Comparison of ENCODE assay signal across 8 mouse cellular contexts in the genomic region with DNA sequence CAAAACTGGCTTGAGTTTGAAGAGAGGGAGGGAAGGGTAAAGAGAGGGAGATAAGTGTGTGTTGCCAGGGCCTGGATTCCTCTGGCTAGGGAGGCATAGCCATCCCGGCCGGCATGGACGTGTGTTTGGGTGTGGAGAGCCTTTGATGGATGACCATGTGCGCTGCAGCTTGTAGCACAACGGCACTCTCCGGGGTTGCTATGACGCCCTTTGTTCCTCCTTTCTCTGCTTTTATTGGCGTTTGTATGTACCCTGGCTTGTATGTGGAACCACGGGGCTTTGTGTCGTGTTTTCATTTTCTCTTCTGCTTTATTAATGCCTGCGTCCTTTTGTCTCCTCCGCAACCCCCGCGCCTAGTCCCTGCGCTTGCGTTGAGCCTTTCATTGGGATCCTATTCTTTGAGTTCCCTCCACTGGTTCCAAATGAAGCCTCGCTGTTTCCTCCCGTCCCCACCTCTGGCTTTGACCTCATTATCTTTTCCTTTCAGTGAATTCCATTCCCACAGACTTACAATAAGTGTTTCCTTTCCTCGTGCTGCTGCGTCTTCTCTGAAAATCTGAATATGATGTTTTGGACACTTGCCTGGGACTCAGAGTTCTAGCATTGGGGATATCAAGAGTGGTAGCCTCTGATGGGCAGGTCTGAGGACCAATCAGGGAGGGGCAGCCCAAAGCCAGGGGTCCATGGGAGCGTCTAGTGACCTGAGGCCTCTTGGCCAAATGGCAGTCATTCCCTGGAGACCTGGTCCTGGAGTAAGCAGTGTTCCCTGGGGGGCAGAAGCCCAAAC.
DNase-seq lines count a peak whose midpoint lies in the region.

No protein-coding gene starts in this region.

- peak; percentile 11 for DNase-seq in right cerebral cortex, postnatal 14 days
- DNase-seq in right cerebral cortex, postnatal 36 days (ENCODE audit: low spot score in 2 of 2): no peak
- peak; percentile 18 to 60 for DNase-seq in heart, adult 9 months (ENCODE audit: low spot score in 2 of 2)
- peak; percentile 2 for DNase-seq in kidney, adult 11 months
- DNase-seq in lung, postnatal 4 days: peak; percentile 8 to 28
- DNase-seq in testis, postnatal 10 days (ENCODE audit: low spot score): peak; percentile 50
- DNase-seq in cerebellum, postnatal 36 days: no peak
- DNase-seq in thymus, postnatal 0 days (ENCODE audit: low spot score): no peak

Comparison
In these comparisons a context has a peak if more than half of its experiments do, and no peak if none do; other contexts are left out.
1. DNase-seq: peak in right cerebral cortex, postnatal 14 days (single experiment), heart, adult 9 months (2 of 2), kidney, adult 11 months (single experiment), lung, postnatal 4 days (2 of 2) and testis, postnatal 10 days (single experiment); none in right cerebral cortex, postnatal 36 days (0 of 2), cerebellum, postnatal 36 days (0 of 2) and thymus, postnatal 0 days (single experiment).